Mouse (Mus musculus) layer of hippocampus, adult 9-11 months (tissue): ENCODE measurements around the gene Plxnd1.
A peak's percentile ranks its signal among the peaks of the same experiment; 100 is the strongest.

Source experiments
- DNase-seq: peaks from one replicate; pipeline ENCODE4 v3.0.0; 2022

The Plxnd1 gene

GRCm38 (mm10) chr6:115998758-115999157 lies 4.0 kb upstream of the Plxnd1 start:
- no peak for DNase-seq

DNA sequence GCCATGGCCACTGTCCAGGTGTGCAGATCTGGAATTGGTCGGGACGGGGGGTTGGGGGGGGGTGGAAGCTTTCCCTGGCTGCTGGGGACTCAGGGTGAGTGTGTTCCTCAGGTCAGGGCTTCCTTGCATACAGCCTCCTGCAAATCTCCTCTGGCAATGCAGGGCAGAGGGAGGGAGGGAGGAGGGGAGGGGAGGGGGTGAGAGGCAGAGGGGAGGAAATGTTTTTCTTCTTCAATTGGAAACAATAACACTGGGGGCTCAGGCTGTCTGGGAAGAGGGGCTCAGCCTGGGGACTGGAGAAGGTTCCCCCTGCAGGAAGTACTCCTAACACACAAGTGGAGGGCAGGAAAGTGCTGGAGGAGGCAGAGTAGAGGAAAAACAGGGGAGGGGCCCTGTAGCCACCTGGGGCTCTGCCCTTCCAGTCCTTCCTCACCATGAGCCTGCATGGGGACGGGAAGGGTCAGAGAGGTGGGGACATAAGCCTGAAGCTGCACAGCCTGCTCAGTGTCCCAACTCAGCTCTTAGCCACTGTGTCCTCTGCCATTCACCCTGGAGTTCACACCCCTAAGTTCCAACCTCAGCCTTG lies 3.0 kb upstream of the Plxnd1 start:
- DNase-seq = no peak

- no peak for DNase-seq
These were observed 1.5 kb upstream of the Plxnd1 start for GRCm38 (mm10) chr6:115996171-115996851.

DNA sequence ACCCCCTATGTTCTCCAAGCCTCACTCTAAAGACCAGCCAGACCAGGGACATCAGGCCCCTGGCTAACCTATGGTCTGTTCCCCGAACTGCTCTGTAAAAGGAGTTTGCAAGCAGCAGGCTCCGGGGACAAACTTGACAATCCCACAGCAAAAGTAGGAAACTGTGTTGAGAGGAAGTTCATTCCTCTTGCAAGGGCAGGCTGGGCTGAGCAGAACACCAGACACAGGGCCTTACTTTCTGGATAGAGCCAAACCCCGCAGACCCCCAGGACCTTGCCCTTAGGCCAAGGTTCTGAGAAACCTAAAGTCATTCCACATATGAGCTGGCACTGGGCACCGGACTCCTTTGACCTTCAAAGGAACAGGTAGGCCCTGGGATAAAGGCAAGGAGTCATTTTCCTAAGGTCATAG lies 731 bp upstream of the Plxnd1 start:
- DNase-seq = no peak

DNA sequence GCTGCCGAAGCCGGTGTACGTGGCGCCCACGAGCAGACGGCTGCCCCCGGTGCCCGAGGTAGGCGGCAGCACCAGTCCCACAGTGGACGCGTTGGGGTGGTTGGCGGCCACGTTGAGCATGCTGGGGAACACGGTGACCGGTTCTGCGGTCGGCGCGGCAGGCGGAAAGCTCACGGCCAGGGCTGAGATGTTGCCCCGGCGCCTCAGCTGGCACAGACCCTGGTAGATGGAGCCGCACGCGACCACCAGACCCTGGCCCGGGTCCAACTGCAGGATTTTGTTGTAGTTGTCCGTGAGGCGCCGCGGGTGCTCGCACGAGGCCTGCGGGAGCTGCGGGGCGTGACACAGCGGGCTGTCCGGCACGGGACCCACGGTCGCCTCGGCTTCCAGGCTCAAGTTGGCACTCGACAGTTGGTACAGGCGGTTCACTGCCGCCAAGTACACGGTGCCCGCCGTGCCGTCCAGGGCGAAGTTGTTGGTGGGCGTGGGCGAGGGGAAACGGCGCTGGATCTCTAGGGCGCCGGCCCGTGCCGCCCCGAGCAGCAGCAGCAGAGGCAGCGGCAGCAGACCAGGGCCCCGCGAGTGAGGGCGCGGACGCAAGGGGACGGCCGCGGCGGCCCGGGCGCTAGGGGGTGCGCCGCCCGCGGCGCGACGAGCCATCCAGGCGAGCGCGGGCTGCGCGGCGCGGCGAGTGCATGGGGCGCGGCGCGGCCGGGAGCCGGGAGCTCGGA lies 494 bp downstream of the Plxnd1 start:
- DNase-seq = no peak

DNA sequence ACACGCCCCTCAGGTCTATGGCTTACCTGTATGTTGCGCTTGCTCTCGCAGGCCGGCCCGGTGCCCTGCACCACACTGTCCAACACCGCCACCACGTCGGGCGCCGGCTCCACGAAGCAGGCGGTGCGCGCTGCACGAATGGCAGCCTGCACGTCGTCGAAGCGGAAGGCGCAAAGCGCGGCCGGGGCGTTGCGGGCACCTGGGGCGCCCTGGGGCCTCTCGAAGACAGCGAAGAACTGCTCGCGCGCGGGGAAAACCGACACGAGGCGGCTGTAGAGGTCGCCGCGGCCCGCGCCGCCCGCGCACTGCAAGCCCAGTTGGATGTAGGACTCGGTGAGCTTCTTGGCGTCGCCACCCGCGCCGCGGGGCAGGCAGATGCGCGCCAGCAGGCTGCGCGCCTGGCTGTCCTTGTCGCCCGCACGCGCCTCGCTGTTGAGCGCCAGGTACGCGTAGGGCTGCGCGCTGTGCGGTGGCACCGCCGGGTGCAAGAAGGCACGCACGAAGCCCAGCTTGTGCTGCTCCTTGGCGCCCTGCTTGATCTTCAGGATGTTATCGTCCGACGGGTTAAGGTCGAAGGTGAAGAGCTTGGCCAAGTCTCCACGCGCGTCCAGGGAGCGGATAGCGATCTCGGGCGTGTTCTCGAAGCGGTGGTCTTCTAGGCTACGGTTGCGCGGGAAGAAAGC lies 1.2 kb downstream of the Plxnd1 start:
- no peak for DNase-seq

DNA sequence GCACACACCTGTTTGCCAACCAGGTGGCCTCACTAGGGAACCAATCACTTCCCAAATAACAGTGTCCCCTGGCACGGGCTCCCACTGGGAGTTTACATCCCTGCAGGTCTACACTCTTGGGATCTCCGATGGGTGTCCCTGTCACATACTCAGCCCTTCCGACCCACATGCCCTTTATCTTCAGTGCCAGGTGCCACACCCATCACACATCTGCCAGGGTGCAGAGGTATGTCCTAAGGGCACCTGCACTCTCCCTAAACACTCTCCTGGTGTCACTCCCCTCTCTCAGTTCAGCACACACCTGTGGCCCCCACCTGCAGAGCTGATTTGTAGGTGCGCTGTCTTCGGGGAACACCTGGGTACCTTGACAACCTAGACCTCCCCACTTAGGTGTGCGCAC lies 1.8 kb downstream of the Plxnd1 start:
- no peak for DNase-seq

DNA sequence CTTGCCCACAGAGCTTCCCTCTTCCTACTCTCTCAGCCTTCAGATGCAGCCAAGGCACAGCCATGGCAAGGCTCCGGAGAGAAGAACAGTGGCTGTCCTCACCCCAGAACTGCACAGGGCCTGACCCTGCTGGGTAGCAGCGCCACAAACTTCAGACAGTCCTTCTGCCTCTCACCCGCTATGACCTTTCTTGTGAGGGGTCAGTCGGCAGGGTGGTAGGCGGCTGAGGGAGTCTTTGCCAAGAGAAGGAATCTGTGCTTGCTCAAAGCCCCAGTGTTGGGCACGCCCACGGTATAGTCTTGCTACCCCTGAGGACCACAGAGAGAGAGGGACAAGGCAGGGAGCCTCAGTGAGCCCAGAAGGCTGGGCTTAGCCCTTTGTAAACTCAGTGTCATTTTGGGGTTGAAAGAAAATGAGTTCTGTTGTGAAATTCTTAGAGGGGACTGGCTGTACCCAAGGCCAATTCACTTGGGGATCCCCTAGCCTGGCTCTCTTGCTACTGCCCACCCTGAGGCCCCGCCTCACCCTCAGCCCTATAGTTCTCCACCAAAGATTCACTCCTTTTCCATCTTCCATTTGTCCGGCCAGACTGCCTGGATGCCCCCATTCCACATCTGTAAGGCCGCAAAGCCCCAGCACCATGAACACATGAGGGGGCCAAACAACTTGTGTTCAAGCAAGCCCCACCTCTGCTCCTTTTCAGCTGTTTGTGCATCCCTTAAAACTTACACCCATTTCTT lies 2.8 kb downstream of the Plxnd1 start:
- no peak for DNase-seq

- no peak for DNase-seq
These were observed 3.5 kb downstream of the Plxnd1 start for GRCm38 (mm10) chr6:115991108-115991880.

DNA sequence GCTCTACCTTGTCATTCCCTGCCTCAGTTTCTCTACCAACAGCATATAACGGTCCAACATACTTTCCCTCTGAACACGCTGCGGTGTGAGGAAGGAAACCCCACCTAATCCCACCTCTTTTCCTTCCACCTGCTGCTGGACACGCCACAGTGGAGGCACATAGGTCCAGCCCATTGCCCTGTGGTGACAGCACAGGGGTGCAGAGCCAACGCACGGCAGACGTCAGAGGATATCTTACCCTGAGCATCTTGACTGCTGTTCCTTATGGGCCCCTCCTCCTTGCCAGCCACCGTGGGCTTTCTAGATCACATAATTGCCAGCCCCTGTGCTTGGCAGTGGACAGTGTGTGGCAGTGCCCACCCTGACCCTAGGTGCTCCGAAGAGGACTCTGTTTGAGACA lies 4.3 kb downstream of the Plxnd1 start:
- DNase-seq = no peak

DNA sequence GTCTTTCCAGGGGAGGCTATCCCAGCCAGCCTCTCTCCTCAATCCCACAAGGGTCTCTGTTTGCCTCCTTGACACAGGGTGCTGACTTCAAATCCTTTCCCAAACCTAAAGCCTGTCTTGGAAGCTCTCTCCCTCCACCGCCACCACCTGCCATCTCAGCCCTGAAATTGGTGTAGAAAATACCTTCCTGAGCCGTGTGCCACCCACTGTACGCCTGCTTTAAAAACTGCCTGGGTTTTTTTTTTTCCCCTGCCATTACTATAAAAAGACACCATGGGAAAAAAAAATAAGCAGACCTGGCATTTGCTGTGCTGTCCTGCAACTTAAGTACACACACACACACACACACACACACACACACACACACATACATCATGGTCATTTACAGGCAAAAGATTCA lies 4.7 kb downstream of the Plxnd1 start:
- DNase-seq = no peak

- DNase-seq = peak; percentile 63
These were observed 5.2 kb downstream of the Plxnd1 start for GRCm38 (mm10) chr6:115989607-115990006.

- DNase-seq = no peak
These were observed 5.8 kb downstream of the Plxnd1 start for GRCm38 (mm10) chr6:115989032-115989431.

DNA sequence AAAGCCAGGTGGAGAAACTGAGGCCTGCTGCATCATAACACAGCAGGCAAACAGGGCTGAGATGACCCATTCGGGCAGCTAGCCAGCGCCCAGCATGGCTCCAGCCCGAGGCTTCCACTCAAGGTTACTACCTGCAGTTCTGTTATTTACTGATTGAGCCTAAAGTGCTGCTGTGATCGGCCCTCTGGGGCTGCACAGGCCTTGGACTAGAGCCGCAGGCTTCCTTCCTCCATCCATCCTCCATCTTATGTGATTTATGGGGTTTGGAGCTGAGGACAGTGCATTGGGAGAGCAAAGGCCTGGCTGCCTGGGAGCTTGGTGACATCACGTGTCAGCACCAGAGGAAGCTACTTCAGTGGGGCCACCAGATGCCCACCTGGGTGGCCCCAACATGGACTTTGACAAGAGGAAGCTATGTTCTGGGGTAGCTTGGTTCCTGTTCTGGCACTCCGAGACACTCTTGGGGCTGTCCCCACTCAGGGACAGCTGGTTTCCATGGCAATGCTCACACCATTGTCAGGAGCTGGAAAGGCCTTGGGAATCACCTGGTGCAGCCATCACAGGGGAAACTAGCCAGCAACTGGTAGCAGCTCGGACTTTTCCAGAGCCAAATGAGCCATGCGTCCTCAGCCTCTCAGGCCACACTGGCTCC lies 7.6 kb downstream of the Plxnd1 start:
- no peak for DNase-seq

DNA sequence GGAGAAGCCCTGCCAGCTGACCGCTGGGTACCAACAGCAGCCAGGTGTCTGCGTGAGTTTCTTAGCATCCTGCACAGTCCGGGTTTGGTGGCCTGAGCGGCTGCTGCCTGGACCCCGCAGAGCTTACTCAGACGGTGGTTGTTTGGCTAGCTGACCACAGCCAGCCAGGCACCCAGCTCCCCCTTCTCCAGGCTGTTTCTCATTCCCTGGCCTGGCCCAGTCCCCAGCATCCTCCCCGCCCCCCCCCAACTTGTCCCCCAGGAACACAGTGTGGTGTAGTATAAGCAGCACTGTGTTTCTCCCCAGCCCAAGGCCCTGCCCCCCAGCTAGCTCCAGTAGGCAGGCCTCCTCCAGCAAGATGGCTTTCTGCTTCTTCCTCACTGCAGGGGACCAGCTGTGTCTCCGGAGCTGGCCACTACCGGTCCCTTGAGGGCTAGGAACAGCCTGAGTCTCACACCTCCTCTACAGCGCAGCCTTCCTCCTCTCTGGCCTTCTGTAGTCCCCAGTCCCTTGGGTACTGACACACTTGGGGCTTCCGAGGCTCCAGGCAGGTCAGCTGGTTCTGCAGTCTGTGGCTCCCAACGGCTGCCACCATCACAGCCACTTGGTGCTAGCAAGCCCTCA lies 8.2 kb downstream of the Plxnd1 start:
- no peak for DNase-seq

DNA sequence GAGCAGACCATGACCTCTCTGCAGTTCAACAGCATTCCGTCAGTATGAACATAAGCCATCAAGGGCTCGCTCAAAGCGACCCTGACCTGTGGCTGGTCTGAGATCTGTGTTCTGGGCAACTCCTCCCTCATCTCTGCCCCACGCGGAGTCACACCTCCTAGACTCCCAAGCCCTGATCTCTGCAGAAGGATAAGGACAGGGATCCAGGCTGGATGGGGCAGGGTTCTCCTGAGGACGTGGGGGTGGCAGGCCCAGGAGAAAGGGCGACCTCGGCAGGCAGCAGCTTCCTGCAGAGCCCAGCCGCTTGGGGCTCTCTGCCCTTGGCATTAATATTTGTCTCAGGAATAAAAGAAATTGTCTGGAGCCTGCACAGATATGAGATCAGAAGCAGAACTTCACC lies 9.2 kb downstream of the Plxnd1 start:
- DNase-seq = no peak

DNA sequence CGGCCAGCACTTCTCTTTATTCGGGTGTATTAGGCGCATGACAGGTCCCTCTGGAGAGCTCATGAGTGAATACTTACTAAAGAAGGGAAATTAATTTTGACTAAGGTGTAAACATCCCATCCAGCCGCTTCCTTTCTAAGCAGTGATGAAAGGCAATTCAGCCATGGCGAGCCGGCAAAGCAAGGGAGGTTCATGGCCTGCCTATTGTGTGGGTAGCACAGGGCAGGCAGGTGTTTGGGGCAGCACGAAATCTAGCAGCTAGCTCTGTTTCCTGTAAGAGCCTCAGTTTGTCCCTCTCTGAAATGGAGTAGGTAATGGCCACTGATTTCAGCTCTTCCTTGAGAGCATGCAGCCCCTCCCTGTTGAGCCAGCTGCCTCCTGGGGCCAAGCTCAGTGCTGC lies 10.2 kb downstream of the Plxnd1 start:
- DNase-seq = no peak

DNA sequence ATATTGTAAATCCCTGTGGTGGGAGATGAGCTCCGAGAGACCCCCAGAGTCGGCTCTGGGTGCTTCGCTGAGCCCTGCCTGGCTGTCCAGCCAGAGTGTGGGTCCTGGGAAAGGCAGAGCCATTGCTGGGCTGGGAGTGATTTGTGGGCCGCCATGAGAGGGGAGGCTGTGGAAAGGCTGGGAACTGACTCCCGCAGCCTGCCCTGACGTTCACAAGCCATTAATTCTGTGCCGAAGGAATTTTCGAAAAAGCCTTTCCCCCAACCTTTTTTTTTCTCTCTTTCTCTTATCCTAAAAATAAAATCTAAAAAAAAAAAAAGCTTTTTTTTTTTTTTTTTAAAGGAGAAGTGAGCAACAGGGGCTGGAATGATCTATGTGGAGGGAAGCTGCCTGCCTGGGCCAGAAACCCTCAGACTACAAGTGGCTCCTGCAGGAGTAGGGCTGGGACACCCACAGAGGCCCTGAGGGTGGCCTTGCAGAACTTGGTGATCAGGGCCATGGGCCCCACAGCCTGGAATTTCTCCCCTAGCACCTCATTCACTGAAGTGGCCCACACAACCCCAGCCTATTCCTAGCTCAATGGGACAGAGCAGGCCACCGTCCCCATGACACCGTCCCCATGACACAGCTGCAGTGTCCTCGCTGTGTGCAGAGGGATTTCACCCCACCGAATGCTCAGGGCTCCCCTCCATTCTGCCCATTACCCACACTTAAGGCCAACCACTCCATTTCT lies 11.3 kb downstream of the Plxnd1 start:
- no peak for DNase-seq

DNA sequence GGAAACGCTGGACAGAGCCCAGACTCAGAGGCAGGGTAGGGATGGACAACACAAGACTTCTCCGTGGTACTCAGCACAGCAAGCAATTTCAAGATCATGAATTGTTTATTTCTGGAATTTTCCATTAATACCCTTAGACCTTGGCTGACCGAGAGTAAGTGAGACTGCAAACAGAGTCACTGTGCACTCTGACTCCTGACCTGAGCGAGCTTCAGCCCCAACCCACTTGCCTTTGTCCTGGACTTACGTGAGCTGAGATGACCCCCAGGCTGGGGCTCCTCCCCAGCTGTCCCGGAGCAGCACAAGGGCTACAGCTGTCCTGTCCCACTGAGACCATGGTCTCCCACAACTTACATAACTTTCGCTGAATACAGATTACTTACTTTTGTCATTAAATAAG lies 11.9 kb downstream of the Plxnd1 start:
- DNase-seq = no peak

GRCm38 (mm10) chr6:115978596-115978995 lies 16.2 kb downstream of the Plxnd1 start:
- DNase-seq = no peak

DNA sequence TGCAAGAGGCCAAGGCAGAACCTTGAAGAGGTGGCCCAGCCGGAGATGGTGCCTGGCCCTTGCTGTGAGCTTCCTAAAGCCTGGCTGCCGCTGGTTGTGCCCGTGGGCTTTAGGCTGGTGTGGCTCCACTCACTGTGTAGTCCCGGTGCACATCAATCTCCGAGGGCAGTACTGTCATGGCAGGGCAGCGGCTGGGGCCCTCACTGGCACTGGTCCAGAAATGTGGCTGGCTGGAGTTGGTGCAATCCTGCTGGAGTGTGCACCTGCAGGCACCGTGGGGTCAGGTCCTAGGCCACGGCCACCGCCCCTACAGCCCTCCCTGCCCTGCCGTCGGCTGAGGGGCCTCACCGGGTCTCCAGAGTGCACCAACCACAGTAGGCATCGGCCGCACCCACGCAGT lies 17.0 kb downstream of the Plxnd1 start:
- no peak for DNase-seq
